Mouse (Mus musculus) splenic B cell, adult 2 months (primary cell): ENCODE data around the gene Gm42957.
A peak's percentile ranks its signal among the peaks of the same experiment; 100 is the strongest.
"Not testable (repeated sequence)": the region's sequence is repeated elsewhere in the genome, so short reads cannot be mapped to it uniquely, and the experiment has no call there.

Experiments used
- DNase-seq: peaks from one replicate; pipeline ENCODE4 v3.0.0-alpha.2; 2011; ENCODE audit warnings: low read depth, low spot score
- H3K27me3 ChIP-seq: 2 replicates; pipeline ENCODE4 v1.6.1; 2012; ENCODE audit warnings: mild to moderate bottlenecking, low read length, moderate library complexity, mixed read lengths; ENCODE audit not compliant: control insufficient read depth, poor library complexity, insufficient read depth, severe bottlenecking
- H3K36me3 ChIP-seq: 2 replicates; pipeline ENCODE4 v1.6.1; 2012; ENCODE audit warnings: mild to moderate bottlenecking, low read length, moderate library complexity, mixed read lengths; ENCODE audit not compliant: control insufficient read depth, poor library complexity, insufficient read depth, severe bottlenecking

Gm42957 gene

DNA sequence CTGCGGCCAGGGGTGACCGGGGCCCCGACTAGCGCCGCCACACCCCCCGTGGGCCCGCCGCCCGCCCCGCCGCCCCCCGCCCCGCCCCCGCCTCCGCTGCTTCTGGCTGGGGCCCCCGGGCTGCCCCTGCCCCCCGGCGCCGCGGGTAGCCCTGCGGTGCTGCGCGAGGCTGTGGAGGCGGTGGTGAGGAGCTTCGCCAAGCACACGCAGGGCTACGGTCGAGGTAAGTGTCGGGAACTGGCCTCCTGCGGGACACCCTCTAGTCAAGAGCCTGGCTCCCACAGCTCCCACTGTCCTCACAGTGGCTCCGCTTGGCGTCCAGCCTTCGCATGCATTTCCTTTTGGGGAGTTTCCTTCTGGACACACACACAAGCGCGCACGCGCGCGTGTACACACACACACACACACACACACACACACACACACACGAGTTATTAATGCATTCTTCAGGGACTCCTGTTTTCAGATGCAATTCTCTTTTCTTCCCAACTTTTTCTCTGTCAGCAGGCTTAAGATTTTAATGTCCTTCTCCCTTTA is 34.0 kb upstream of the Gm42957 start:
- peak; percentile 41 for DNase-seq
- H3K27me3 ChIP-seq = no peaks in the 10 kb centered on the region; the same call in none of the 2 replicates
- H3K36me3 ChIP-seq = no peaks in the 10 kb centered on the region

- DNase-seq = no peak
- no peaks in the 10 kb centered on the region; the same call in 1 of the 2 replicates for H3K27me3 ChIP-seq
Measured at GRCm38 (mm10) chr3:96601941-96602703, 33.2 kb upstream of the Gm42957 start.

GRCm38 (mm10) chr3:96602704-96603084 is 32.6 kb upstream of the Gm42957 start:
- no peak for DNase-seq
- Histone ChIP-seq H3K27me3 (no peaks in the 10 kb centered on the region; the same call in 1 of the 2 replicates), H3K36me3 (no peaks in the 10 kb centered on the region)

More at GRCm38 (mm10) chr3:96601941-96602703, 33.2 kb upstream of the Gm42957 start:
- H3K36me3 ChIP-seq = no peaks in the 10 kb centered on the region

GRCm38 (mm10) chr3:96603311-96603710 is 32.0 kb upstream of the Gm42957 start:
- Histone ChIP-seq H3K27me3 (no peaks in the 10 kb centered on the region; the same call in 1 of the 2 replicates), H3K36me3 (no peaks in the 10 kb centered on the region)
- DNase-seq = no peak

GRCm38 (mm10) chr3:96606007-96606406 is 29.3 kb upstream of the Gm42957 start:
- H3K27me3 ChIP-seq, H3K36me3 ChIP-seq, DNase-seq: not testable (repeated sequence)

DNA sequence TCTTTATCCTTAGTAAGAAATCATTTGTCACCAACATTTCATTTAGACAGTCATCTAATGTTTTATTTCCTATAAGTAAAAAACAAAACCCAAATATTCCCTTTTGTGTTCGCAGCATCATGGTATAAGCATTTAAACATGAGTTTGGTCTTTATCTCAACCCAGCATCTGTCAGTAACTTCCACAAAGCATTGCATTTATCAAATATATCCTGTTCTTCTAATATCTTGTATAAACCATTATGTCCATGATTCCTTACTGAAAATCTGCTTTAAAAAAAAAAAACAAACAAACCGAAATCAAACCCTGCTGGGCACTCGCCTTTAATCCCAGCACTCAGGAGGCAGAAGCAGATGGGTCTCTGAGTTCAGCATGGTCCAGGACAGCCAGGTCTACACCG is 28.7 kb upstream of the Gm42957 start:
- Histone ChIP-seq H3K36me3 (no peaks in the 10 kb centered on the region), H3K27me3 (no peaks in the 10 kb centered on the region)
- DNase-seq = no peak

- Histone ChIP-seq H3K27me3 (no peaks in the 10 kb centered on the region), H3K36me3 (no peaks in the 10 kb centered on the region)
- DNase-seq = no peak
Measured at GRCm38 (mm10) chr3:96617941-96618340, 17.3 kb upstream of the Gm42957 start.

- Histone ChIP-seq H3K36me3 (no peaks in the 10 kb centered on the region), H3K27me3 (no peaks in the 10 kb centered on the region)
- DNase-seq = no peak
Measured at GRCm38 (mm10) chr3:96623201-96623600, 12.1 kb upstream of the Gm42957 start.

DNA sequence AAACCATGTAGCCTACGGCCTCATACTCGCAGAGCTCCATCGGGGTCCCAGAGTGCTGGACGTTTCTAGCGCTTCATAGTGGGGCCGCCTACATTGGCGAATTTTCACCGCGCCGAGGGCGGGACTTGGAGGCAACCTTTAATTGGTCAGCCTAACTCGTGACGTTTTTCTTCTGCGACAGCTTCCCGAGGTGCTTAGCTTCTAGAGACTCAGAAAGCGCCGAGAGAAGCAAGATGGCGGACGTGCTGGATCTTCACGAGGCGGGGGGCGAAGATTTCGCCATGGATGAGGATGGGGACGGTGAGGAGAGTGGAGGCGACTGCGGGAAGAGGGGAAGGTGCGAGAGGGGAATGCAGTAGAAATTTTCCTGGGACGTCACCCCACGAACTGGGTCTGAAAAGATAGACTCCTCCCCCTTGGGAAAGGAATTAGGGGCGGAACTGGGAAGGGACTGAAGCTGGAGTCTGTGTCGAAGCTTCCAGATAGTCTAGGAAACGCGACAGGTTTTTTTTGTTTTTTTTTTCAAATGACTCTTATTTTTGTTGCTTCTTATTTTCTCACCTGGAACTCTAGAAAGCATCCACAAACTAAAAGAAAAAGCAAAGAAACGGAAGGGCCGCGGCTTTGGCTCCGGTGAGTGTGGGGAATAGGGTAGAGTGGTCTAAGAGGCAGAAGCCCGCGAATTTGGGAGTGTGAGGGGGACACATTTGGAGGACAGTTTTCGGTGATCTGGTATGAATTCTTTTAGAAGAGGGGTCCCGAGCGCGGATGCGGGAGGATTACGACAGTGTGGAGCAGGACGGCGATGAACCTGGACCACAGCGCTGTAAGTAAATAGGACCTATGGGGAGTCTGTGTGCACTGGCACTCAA is 5.3 kb upstream of the Gm42957 start, which contains the start of gene Rbm8a:
Rbm8a (plus strand) TSS at position 205 of the 872 bp plus-strand sequence.
- H3K27me3 ChIP-seq = no peaks in the 10 kb centered on the region
- peak; percentile 97 for DNase-seq
- H3K36me3 ChIP-seq = peaks cover 1% of the 10 kb centered on the region; the same call in 1 of the 2 replicates

DNA sequence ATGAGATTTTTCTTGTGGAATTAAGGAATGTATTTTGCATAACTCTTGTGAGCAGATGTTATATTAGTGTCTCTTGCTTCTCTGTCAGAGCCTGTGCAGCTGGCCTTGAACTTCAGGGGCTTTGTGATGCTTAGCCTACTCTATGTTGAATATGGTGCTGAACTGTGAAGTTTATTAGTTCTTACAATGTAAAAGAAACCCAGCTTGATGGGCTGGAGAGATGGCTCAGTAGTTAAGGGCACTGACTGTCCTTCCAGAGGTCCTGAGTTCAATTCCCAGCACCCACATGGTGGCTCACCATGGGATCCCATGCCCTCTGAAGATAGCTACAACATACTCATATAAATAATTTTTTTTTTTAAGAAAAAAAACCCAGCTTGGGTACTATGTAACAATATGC is 3.2 kb upstream of the Gm42957 start:
- DNase-seq = no peak
- Histone ChIP-seq H3K36me3 (peaks cover 1% of the 10 kb centered on the region; the same call in 1 of the 2 replicates), H3K27me3 (no peaks in the 10 kb centered on the region)

DNA sequence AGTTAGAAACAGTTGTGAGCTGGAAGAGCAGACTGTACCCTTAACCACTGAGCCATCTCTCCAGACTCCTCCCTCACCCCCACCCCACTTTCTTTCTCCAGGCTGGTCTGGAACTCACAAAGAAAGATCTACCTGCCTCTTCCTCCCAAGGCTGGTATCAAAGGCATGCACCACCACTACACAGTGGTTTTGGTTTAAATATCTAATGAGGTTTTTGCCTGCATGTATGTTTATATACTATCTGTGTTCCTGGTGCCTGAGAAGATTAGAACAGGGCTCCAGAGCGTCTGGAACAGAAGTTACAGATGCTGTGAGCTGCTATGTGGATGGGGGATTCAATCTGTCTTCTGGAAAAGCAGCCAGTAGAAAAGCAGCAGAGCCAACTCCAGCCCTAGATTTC is 1.3 kb upstream of the Gm42957 start:
- no peak for DNase-seq
- Histone ChIP-seq H3K36me3 (peaks cover 1% of the 10 kb centered on the region), H3K27me3 (no peaks in the 10 kb centered on the region)

GRCm38 (mm10) chr3:96635906-96636305 is 632 bp downstream of the Gm42957 start:
- H3K36me3 ChIP-seq = peaks cover 1% of the 10 kb centered on the region
- no peak for DNase-seq
- H3K27me3 ChIP-seq = no peaks in the 10 kb centered on the region

DNA sequence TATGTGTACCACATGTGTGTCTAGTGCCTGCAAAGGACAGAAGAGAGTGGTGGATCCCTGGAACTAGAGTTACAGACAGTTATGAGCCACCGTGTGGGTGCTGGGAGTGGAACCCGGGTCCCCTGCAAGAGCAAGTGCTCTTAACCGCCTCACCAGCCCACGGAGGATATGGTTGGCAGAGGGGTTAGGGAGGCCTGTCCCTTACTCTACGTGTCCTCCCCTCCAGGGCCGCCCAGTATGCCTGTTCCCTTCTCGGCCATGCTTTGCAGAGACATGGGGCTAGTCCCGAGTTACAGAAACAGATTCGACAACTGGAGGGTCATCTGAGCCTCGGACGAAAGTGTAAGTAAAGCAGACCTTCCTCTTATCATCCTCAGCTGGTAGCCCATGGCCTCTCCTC is 1.2 kb downstream of the Gm42957 start:
- Histone ChIP-seq H3K27me3 (no peaks in the 10 kb centered on the region), H3K36me3 (peaks cover 1% of the 10 kb centered on the region)
- DNase-seq = no peak

GRCm38 (mm10) chr3:96639219-96639618 is 3.9 kb downstream of the Gm42957 start:
- peaks cover 2% of the 10 kb centered on the region for H3K36me3 ChIP-seq
- H3K27me3 ChIP-seq = no peaks in the 10 kb centered on the region
- DNase-seq = peak; percentile 87
